Mouse (Mus musculus) spleen, adult 12 weeks (tissue): ENCODE measurements around the gene Prickle4.

Experiments
- DNase-seq: peaks from one replicate; pipeline ENCODE4 v3.0.0; 2022; ENCODE audit warnings: low spot score

The Prickle4 gene

GRCm38 (mm10) chr17:47706196-47706595 lies 11.7 kb upstream of the Prickle4 start:
- no peak for DNase-seq

GRCm38 (mm10) chr17:47704692-47705091 lies 10.2 kb upstream of the Prickle4 start:
- no peak for DNase-seq

- no peak for DNase-seq
These were observed 9.0 kb upstream of the Prickle4 start for GRCm38 (mm10) chr17:47703556-47703955.

GRCm38 (mm10) chr17:47702548-47703345 lies 8.2 kb upstream of the Prickle4 start:
- no peak for DNase-seq

- no peak for DNase-seq
These were observed 7.3 kb upstream of the Prickle4 start for GRCm38 (mm10) chr17:47701793-47702192.

- DNase-seq, result no peak
These were observed 4.5 kb upstream of the Prickle4 start for GRCm38 (mm10) chr17:47699055-47699454.

GRCm38 (mm10) chr17:47698156-47698555 lies 3.6 kb upstream of the Prickle4 start:
- DNase-seq, result no peak

- no peak for DNase-seq
These were observed 788 bp upstream of the Prickle4 start for GRCm38 (mm10) chr17:47695337-47695710.

GRCm38 (mm10) chr17:47694442-47694502 lies 264 bp downstream of the Prickle4 start, which contains the start of gene Gm21981:
Gm21981 (minus strand) TSS chr17:47694455.
- DNase-seq, result no peak

- DNase-seq, result no peak
These were observed 680 bp downstream of the Prickle4 start for GRCm38 (mm10) chr17:47693671-47694441.

- no peak for DNase-seq
These were observed 2.9 kb downstream of the Prickle4 start for GRCm38 (mm10) chr17:47691650-47692049.

GRCm38 (mm10) chr17:47689894-47690293 lies 4.6 kb downstream of the Prickle4 start:
- no peak for DNase-seq

GRCm38 (mm10) chr17:47688608-47689575 lies 5.6 kb downstream of the Prickle4 start, which contains the start of gene Frs3:
Frs3 (plus strand) TSS chr17:47689030.
- DNase-seq, result peak; percentile 33

- DNase-seq, result no peak
These were observed 6.3 kb downstream of the Prickle4 start, which contains the start of gene Tomm6 for GRCm38 (mm10) chr17:47688344-47688607. Tomm6 (minus strand) TSS chr17:47688386.

GRCm38 (mm10) chr17:47687409-47688343 lies 6.9 kb downstream of the Prickle4 start:
- DNase-seq, result peak; percentile 81

- no peak for DNase-seq
These were observed 11.7 kb downstream of the Prickle4 start for GRCm38 (mm10) chr17:47682836-47683235.

- DNase-seq, result no peak
These were observed 15.8 kb downstream of the Prickle4 start for GRCm38 (mm10) chr17:47678702-47679101.

- DNase-seq, result no peak
These were observed 16.3 kb downstream of the Prickle4 start for GRCm38 (mm10) chr17:47678238-47678637.

GRCm38 (mm10) chr17:47676581-47676980 lies 18.0 kb downstream of the Prickle4 start:
- no peak for DNase-seq

- DNase-seq, result no peak
These were observed 22.0 kb downstream of the Prickle4 start for GRCm38 (mm10) chr17:47672311-47673111.

- DNase-seq, result no peak
These were observed 22.6 kb downstream of the Prickle4 start for GRCm38 (mm10) chr17:47671988-47672310.
